ENCODE assay signal across 13 mouse cellular contexts in the genomic region with DNA sequence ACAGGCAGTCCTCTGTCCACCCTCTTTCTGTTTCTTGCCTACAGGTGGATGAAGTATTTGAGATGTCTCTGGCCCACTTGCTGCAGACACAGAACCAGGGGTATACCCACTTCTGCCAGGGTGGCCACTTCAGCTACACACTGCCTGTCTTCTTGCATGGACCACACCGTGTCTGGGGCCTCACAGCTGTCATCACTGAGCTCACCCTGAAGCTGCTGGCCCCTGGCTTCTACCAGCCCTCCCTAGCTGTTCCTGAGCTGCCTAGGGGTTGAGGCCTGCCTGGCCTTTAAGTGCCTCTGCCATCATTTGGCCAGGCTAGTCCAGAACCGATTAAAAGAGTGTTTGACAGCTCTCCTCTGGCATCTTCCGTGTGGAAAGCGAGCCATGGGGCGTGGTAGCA. TPM values are rescaled to one million over a fixed set of nuclear protein-coding genes. Genes with fewer than 3 reads are reported as not detected.
DNase-seq lines count a peak whose midpoint lies in the region; ATAC-seq lines count a peak whose summit lies in the region.
"Had no signal": no experiment of that assay in that cellular context is flagged by ENCODE, and none has a peak within 500 bp of the region (broad histone marks: within the 10 kb centered on the region; RNA-seq: fewer than 3 reads in every experiment).

No protein-coding gene starts in this region.

- peaks cover 17% of the 10 kb centered on the region for H3K4me1 ChIP-seq in forebrain, embryonic 13.5 days
- peaks cover 2% of the 10 kb centered on the region; the same call in 1 of the 2 replicates for H3K4me1 ChIP-seq in forebrain, embryonic 11.5 days (replicated peaks; ENCODE audit: control insufficient read depth, insufficient read depth, low read length)
- peaks cover 29% of the 10 kb centered on the region for H3K4me1 ChIP-seq in liver, embryonic 12.5 days
- peaks cover 17% of the 10 kb centered on the region for H3K4me1 ChIP-seq in limb, embryonic 13.5 days
- peaks cover 22% of the 10 kb centered on the region for H3K4me1 ChIP-seq in neural tube, embryonic 15.5 days

- WGBS in forebrain, embryonic 13.5 days = 89% methylated on average over 5 of the region's 5 CpGs
- 93% methylated on average over 5 of the region's 5 CpGs for WGBS in forebrain, embryonic 11.5 days
- WGBS in liver, embryonic 12.5 days (ENCODE audit: insufficient replicate concordance) = 81% methylated on average over 5 of the region's 5 CpGs
- WGBS in limb, embryonic 13.5 days = 85% methylated on average over 5 of the region's 5 CpGs
- WGBS in neural tube, embryonic 15.5 days = 86% methylated on average over 5 of the region's 5 CpGs

- no peak for ATAC-seq in forebrain, embryonic 13.5 days
- ATAC-seq in forebrain, embryonic 11.5 days (replicated peaks; ENCODE audit: low FRiP score) = no peak
- ATAC-seq in liver, embryonic 12.5 days = no peak
- no peak for ATAC-seq in limb, embryonic 13.5 days (ENCODE audit: low FRiP score, low read depth)
- ATAC-seq in neural tube, embryonic 15.5 days (ENCODE audit: low FRiP score) = no peak
- no peak for ATAC-seq in monocyte, adult 5-6 weeks (replicated peaks; ENCODE audit: insufficient number of reproducible peaks, low FRiP score, low TSS enrichment, poor library complexity, severe bottlenecking)

- no peaks in the 10 kb centered on the region for H3K9me3 ChIP-seq in forebrain, embryonic 13.5 days (replicated peaks)
- no peaks in the 10 kb centered on the region for H3K9me3 ChIP-seq in forebrain, embryonic 11.5 days (ENCODE audit: control insufficient read depth, low read length)
- no peaks in the 10 kb centered on the region for H3K9me3 ChIP-seq in liver, embryonic 12.5 days (replicated peaks)
- H3K9me3 ChIP-seq in limb, embryonic 13.5 days = no peaks in the 10 kb centered on the region
- H3K9me3 ChIP-seq in neural tube, embryonic 15.5 days (replicated peaks) = no peaks in the 10 kb centered on the region
- H3K9me3 ChIP-seq: embryonic facial prominence, embryonic 15.5 days; megakaryocyte, embryonic 14.5 days had no signal

- no peak overlapping the region; the same call in 1 of the 2 replicates for H3K4me3 ChIP-seq in forebrain, embryonic 13.5 days
- H3K4me3 ChIP-seq in forebrain, embryonic 11.5 days (ENCODE audit: low read depth, low read length) = no peak overlapping the region
- no peak overlapping the region for H3K4me3 ChIP-seq in liver, embryonic 12.5 days
- 0 out of 2 replicates have a peak overlapping the region, but pooled peaks have one; percentile 79 for H3K4me3 ChIP-seq in limb, embryonic 13.5 days
- H3K4me3 ChIP-seq in neural tube, embryonic 15.5 days (replicated peaks) = peak overlapping the region; percentile 83; the same call in 1 of the 2 replicates

- H3K4me2 ChIP-seq in forebrain, embryonic 13.5 days = peak overlapping the region; percentile 83
- H3K4me2 ChIP-seq in forebrain, embryonic 11.5 days (ENCODE audit: low read depth, low read length, severe bottlenecking) = no peak overlapping the region
- H3K4me2 ChIP-seq in liver, embryonic 12.5 days = peak overlapping the region; percentile 99
- H3K4me2 ChIP-seq in limb, embryonic 13.5 days (replicated peaks) = peak overlapping the region; percentile 86
- H3K4me2 ChIP-seq in neural tube, embryonic 15.5 days = peak overlapping the region; percentile 80

- H3K27ac ChIP-seq in forebrain, embryonic 13.5 days = no peak overlapping the region
- no peak overlapping the region for H3K27ac ChIP-seq in forebrain, embryonic 11.5 days (ENCODE audit: low read depth, low read length)
- no peak overlapping the region for H3K27ac ChIP-seq in liver, embryonic 12.5 days
- H3K27ac ChIP-seq in limb, embryonic 13.5 days = no peak overlapping the region
- H3K27ac ChIP-seq in neural tube, embryonic 15.5 days (replicated peaks) = peak overlapping the region; percentile 97; the same call in 1 of the 2 replicates
- H3K27ac ChIP-seq: embryonic facial prominence, embryonic 15.5 days had no signal

- H3K27me3 ChIP-seq in forebrain, embryonic 13.5 days = peaks cover 8% of the 10 kb centered on the region; the same call in 1 of the 2 replicates
- no peaks in the 10 kb centered on the region for H3K27me3 ChIP-seq in forebrain, embryonic 11.5 days (ENCODE audit: control insufficient read depth, insufficient read depth, low read length)
- peaks cover 3% of the 10 kb centered on the region; the same call in 1 of the 2 replicates for H3K27me3 ChIP-seq in liver, embryonic 12.5 days (replicated peaks)
- H3K27me3 ChIP-seq in limb, embryonic 13.5 days = no peaks in the 10 kb centered on the region
- H3K27me3 ChIP-seq in neural tube, embryonic 15.5 days (replicated peaks) = no peaks in the 10 kb centered on the region
- H3K27me3 ChIP-seq: embryonic facial prominence, embryonic 15.5 days had no signal

- H3K9ac ChIP-seq in forebrain, embryonic 13.5 days = peak overlapping the region; percentile 86
- H3K9ac ChIP-seq in forebrain, embryonic 11.5 days (ENCODE audit: low read length) = no peak overlapping the region
- peak overlapping the region; percentile 92 for H3K9ac ChIP-seq in liver, embryonic 12.5 days
- peak overlapping the region; percentile 93; the same call in 1 of the 2 replicates for H3K9ac ChIP-seq in limb, embryonic 13.5 days
- H3K9ac ChIP-seq in neural tube, embryonic 15.5 days (replicated peaks) = no peak overlapping the region; the same call in 1 of the 2 replicates

- peaks cover 17% of the 10 kb centered on the region for H3K36me3 ChIP-seq in forebrain, embryonic 13.5 days (ENCODE audit: poor library complexity, severe bottlenecking)
- H3K36me3 ChIP-seq in forebrain, embryonic 11.5 days (ENCODE audit: control insufficient read depth, insufficient read depth, low read length) = no peaks in the 10 kb centered on the region
- H3K36me3 ChIP-seq in liver, embryonic 12.5 days = peaks cover 19% of the 10 kb centered on the region
- peaks cover 20% of the 10 kb centered on the region for H3K36me3 ChIP-seq in limb, embryonic 13.5 days
- H3K36me3 ChIP-seq in neural tube, embryonic 15.5 days = peaks cover 11% of the 10 kb centered on the region

- no peak for DNase-seq in forebrain, embryonic 11.5 days (ENCODE audit: low spot score)
- DNase-seq in liver = no peak
- no peak for DNase-seq in layer of hippocampus, adult 9-10 months (ENCODE audit: low spot score)
- DNase-seq: right cerebral cortex, adult 18-20 months; thymus, adult 18-20 months had no signal

RNA-seq across cellular contexts. Expression of a gene that starts 1.3 kb away (rescaled TPM):
- polyA plus RNA-seq in forebrain, embryonic 13.5 days (2015; fragmentation: Nextera tagmentation; extraction: Ambion mirVana) = 5.4 and 5.7 TPM in 2 replicates
- polyA plus RNA-seq in forebrain, embryonic 11.5 days (2014; fragmentation: Nextera tagmentation; extraction: Ambion mirVana) = 3.0 TPM in 2 replicates
- 0.85 and 1.1 TPM in 2 replicates for polyA plus RNA-seq in liver, embryonic 12.5 days (2016; fragmentation: Nextera tagmentation; extraction: Ambion mirVana)
- 4.5 and 4.7 TPM in 2 replicates for polyA plus RNA-seq in limb, embryonic 13.5 days (2015; fragmentation: Nextera tagmentation; extraction: Ambion mirVana)
- polyA plus RNA-seq in neural tube, embryonic 15.5 days (2015; fragmentation: Nextera tagmentation; extraction: Ambion mirVana) = 4.5 and 5.7 TPM in 2 replicates
- total RNA-seq in monocyte, adult 5-6 weeks (2017) = 0.57 to 1.7 TPM (median 1.2 TPM) in 3 replicates

RNA-seq across cellular contexts. Expression of a gene that starts 1.4 kb away (rescaled TPM):
- polyA plus RNA-seq in forebrain, embryonic 13.5 days (2015; fragmentation: Nextera tagmentation; extraction: Ambion mirVana) = 5.5 and 5.7 TPM in 2 replicates
- polyA plus RNA-seq in forebrain, embryonic 11.5 days (2014; fragmentation: Nextera tagmentation; extraction: Ambion mirVana) = 3.8 and 4.2 TPM in 2 replicates
- polyA plus RNA-seq in liver, embryonic 12.5 days (2016; fragmentation: Nextera tagmentation; extraction: Ambion mirVana) = 1.3 and 1.5 TPM in 2 replicates
- polyA plus RNA-seq in limb, embryonic 13.5 days (2015; fragmentation: Nextera tagmentation; extraction: Ambion mirVana) = 4.6 and 5.5 TPM in 2 replicates
- 6.0 and 6.7 TPM in 2 replicates for polyA plus RNA-seq in neural tube, embryonic 15.5 days (2015; fragmentation: Nextera tagmentation; extraction: Ambion mirVana)
- total RNA-seq in monocyte, adult 5-6 weeks (2017) = 3.1 TPM in 2 of 3 replicates, not detected in the other

RNA-seq across cellular contexts. Expression of a gene that starts 1.4 kb away (rescaled TPM):
- 25.8 and 28.2 TPM in 2 replicates for polyA plus RNA-seq in forebrain, embryonic 13.5 days (2015; fragmentation: Nextera tagmentation; extraction: Ambion mirVana)
- polyA plus RNA-seq in forebrain, embryonic 11.5 days (2014; fragmentation: Nextera tagmentation; extraction: Ambion mirVana) = 21.2 and 21.9 TPM in 2 replicates
- polyA plus RNA-seq in liver, embryonic 12.5 days (2016; fragmentation: Nextera tagmentation; extraction: Ambion mirVana) = 18.6 and 21.0 TPM in 2 replicates
- polyA plus RNA-seq in limb, embryonic 13.5 days (2015; fragmentation: Nextera tagmentation; extraction: Ambion mirVana) = 32.9 and 34.2 TPM in 2 replicates
- 26.1 and 26.8 TPM in 2 replicates for polyA plus RNA-seq in neural tube, embryonic 15.5 days (2015; fragmentation: Nextera tagmentation; extraction: Ambion mirVana)
- total RNA-seq in monocyte, adult 5-6 weeks (2017) = 2.3 to 11.1 TPM (median 2.3 TPM) in 3 replicates

RNA-seq across cellular contexts. Expression of a gene that starts 9.2 kb away (rescaled TPM):
- not detected in 2 replicates for polyA plus RNA-seq in forebrain, embryonic 13.5 days (2015; fragmentation: Nextera tagmentation; extraction: Ambion mirVana)
- polyA plus RNA-seq in forebrain, embryonic 11.5 days (2014; fragmentation: Nextera tagmentation; extraction: Ambion mirVana) = not detected in 2 replicates
- polyA plus RNA-seq in liver, embryonic 12.5 days (2016; fragmentation: Nextera tagmentation; extraction: Ambion mirVana) = 1.2 and 1.3 TPM in 2 replicates
- not detected in 2 replicates for polyA plus RNA-seq in limb, embryonic 13.5 days (2015; fragmentation: Nextera tagmentation; extraction: Ambion mirVana)
- 0.08 TPM in 1 of 2 replicates, not detected in the other for polyA plus RNA-seq in neural tube, embryonic 15.5 days (2015; fragmentation: Nextera tagmentation; extraction: Ambion mirVana)
- not detected in 3 replicates for total RNA-seq in monocyte, adult 5-6 weeks (2017)
- total RNA-seq: granulocyte monocyte progenitor cell, adult 5-6 weeks had no signal
- polyA plus RNA-seq: embryonic facial prominence, embryonic 15.5 days had no signal

RNA-seq across cellular contexts. Expression of a gene that starts 10.9 kb away (rescaled TPM):
- 202 and 216 TPM in 2 replicates for polyA plus RNA-seq in forebrain, embryonic 13.5 days (2015; fragmentation: Nextera tagmentation; extraction: Ambion mirVana)
- 174 and 198 TPM in 2 replicates for polyA plus RNA-seq in forebrain, embryonic 11.5 days (2014; fragmentation: Nextera tagmentation; extraction: Ambion mirVana)
- 186 and 187 TPM in 2 replicates for polyA plus RNA-seq in liver, embryonic 12.5 days (2016; fragmentation: Nextera tagmentation; extraction: Ambion mirVana)
- 188 and 199 TPM in 2 replicates for polyA plus RNA-seq in limb, embryonic 13.5 days (2015; fragmentation: Nextera tagmentation; extraction: Ambion mirVana)
- 262 and 279 TPM in 2 replicates for polyA plus RNA-seq in neural tube, embryonic 15.5 days (2015; fragmentation: Nextera tagmentation; extraction: Ambion mirVana)
- total RNA-seq in monocyte, adult 5-6 weeks (2017) = 74.5 to 108 TPM (median 103 TPM) in 3 replicates

Comparison
In these comparisons a context has a peak if more than half of its experiments do, and no peak if none do; other contexts are left out.
1. H3K9ac ChIP-seq: peak in forebrain, embryonic 13.5 days (single experiment), liver, embryonic 12.5 days (single experiment) and limb, embryonic 13.5 days (single experiment); none in forebrain, embryonic 11.5 days (single experiment) and neural tube, embryonic 15.5 days (single experiment).
2. H3K4me3 ChIP-seq: peak in limb, embryonic 13.5 days (single experiment) and neural tube, embryonic 15.5 days (single experiment); none in forebrain, embryonic 13.5 days (single experiment), forebrain, embryonic 11.5 days (single experiment) and liver, embryonic 12.5 days (single experiment).